Mouse (Mus musculus) layer of hippocampus, adult 18-20 months (tissue): ENCODE measurements around the gene Hyal4. TPM values are rescaled to one million over a fixed set of nuclear protein-coding genes. Genes with fewer than 3 reads are reported as not detected.
A peak's percentile ranks its signal among the peaks of the same experiment; 100 is the strongest.

Experiments
- DNase-seq, 2 experiments: peaks; one replicate each; pipeline ENCODE4 v3.0.0; 2022; ENCODE audit warnings: low spot score in 2 of 2
- long read RNA-seq: library from polyadenylated mRNA; stranded (forward); transcript quantifications from one replicate; pipeline ENCODE4 v2.0.0, GENCODE M21; 2021
- total RNA-seq, 2 experiments: library from RNA; stranded (reverse); gene quantifications; 2 replicates each; pipeline ENCODE4 v1.2.3; 2021

The Hyal4 gene
- total RNA-seq: not detected
- long read RNA-seq, partial matches to known transcripts: 0 of 1 reads
- long read RNA-seq, other reads (novel, unspliced or antisense): 1 of 1 reads

- no peak for DNase-seq
Measured at GRCm38 (mm10) chr6:24748029-24748428, at the start of gene Hyal4. Gene Hyal4 (plus strand): TSS chr6:24748329.

DNA sequence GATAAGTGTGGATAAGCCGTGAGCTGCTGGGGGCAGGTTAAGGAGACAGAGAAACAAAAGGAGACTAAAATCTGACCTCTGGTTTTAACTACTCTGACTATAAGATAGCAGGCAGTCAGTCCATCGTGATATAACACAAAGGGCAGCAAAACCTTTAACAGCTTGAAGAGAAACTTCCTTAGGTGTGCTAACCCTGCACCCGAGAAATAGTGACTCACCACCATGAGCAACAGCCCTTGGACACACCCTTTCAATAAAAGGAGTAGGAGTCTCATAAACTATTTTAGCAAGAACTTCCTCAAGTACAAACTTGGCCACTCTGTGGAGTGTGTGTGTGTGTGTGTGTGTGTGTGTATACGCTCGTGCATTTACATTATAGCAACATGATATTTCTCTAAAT is 41.0 kb upstream of the Hyal4 start:
- no peak for DNase-seq

GRCm38 (mm10) chr6:24707499-24707898 is 40.6 kb upstream of the Hyal4 start:
- no peak for DNase-seq

- DNase-seq: peak; percentile 9 to 63
Measured at GRCm38 (mm10) chr6:24721317-24722099, 26.6 kb upstream of the Hyal4 start.

DNA sequence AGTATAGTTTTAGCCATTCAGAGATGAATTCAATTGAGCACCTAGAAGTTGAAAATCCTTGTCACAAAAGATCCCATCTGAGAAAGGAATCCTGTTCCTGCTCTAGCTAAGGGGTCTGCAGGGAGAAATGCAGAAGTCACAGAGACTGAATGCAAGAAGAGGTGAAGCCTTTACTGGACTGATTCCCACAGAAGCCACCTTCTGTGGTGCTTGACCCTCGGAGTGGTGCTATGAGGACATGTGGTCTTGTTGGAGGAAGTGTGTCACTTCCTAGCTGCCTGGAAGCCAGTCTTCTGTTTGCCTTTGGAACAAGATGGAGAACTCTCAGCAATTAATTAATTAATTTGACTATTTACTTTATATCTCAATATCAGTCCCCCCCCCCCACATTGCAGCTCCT is 20.0 kb upstream of the Hyal4 start:
- no peak for DNase-seq

DNA sequence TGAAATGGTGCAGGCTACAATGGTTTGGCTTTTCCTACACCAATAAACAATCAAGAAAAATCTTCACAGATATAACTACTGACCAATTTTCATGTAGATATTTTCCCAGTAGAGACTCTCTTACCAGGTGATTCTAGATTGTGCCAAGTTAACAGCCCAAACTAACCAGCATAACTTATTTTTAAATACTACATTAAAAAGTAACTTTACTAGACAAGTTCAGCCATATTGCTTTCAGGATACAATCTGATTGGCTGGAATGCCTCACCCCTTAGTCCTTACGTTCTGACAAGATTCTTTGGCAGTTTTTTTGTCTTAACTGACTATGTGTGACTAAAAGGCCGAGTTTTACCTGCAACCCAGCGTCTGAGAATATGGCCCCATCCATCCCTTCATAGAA is 15.2 kb upstream of the Hyal4 start, which contains the start of gene Hyal6:
Gene Hyal6, plus strand, starts transcription at position 301 of the 400 bp plus-strand sequence.
- DNase-seq: no peak

DNA sequence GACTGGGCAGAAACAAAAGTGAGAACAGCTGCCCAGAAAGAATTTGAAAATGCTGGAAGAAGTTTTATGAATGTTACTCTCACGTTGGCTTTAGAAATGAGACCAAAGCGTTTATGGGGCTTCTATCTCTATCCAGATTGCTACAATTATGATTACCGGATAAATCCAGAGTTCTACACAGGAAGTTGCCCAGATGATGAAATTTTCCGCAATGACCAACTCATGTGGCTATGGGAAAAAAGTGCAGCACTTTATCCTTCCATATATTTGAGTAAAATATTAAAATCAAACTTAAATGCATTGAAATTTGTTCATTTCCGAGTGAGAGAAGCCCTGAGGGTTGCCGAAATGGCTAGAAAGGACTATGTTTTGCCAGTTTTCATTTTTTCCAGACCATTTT is 13.6 kb upstream of the Hyal4 start:
- DNase-seq: no peak

GRCm38 (mm10) chr6:24759281-24759680 is 11.2 kb downstream of the Hyal4 start:
- DNase-seq: no peak

DNA sequence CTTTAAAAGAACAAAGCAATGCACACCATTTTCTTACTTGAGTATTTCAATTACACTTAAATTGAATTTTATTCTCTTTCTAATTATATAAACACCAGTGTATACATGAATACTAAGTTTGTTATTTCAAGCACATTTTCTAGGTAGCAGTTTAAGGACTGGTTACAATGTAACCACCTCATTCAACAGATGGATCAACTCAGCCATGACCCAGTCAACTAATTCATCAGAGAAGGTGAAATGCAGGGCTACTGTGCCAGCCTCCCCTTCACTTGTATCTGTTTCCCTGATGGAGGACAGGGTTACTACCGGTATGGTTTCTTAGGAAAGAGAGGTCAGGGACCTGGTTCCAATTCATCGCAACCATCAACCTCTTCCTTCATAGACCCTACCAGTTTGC is 18.1 kb downstream of the Hyal4 start:
- DNase-seq: no peak

DNA sequence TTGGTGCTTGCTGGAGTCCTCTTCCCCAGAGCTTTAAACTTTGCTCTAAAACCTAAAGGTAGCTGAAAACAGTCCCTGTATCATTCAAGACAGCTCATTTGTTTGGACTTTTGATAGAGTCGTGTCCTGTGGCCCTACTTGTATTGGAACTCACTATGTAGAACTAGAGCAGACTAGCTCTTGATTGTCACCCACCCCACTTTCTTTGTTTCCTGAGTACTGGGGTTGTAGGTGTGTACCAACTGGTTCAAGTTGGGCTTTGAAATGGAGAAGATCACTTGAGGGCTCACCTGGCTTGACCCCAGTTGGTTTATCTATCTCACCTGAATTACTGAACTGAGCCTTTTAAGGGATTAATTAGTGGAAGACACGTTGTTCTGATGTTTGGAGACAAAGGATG is 31.1 kb downstream of the Hyal4 start:
- no peak for DNase-seq

DNA sequence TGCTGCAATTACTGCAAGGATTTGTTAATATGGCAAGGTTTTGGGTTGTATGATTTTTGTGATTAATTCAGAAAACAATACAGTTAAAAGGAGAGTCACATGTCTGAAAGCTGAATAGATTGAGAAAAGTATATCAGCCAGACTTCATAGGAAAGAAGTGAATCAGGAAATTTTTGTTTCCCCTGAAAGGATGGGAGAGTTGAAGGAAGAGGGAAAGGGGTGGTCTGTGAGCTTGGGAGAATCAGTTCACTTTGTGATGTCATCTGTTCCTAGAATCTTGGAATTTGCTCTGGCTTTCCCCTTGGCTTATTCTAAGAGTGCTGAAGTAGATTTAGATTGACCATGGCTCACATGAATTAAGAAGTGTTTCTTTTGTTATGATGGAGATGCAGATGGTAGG is 42.8 kb downstream of the Hyal4 start, which contains the start of gene Spam1:
Gene Spam1, plus strand, starts transcription at position 301 of the 400 bp plus-strand sequence.
- DNase-seq: no peak

Other genes with a start within 250 kb of the Hyal4 start
- gene Iqub, start 233.3 kb upstream of the Hyal4 start, total RNA-seq: 1 to 10 TPM; 2.2 to 2.4 TPM
- 100 to 1,000 TPM; 290 to 317 TPM for gene Ndufa5, start 220.3 kb upstream of the Hyal4 start, total RNA-seq
- gene Asb15, start 220.2 kb upstream of the Hyal4 start, total RNA-seq: not detected
- gene Lmod2, start 150.6 kb upstream of the Hyal4 start, total RNA-seq: not detected
- gene Wasl, start 83.3 kb upstream of the Hyal4 start, total RNA-seq: 100 to 1,000 TPM; 144 to 162 TPM
- gene Hyal6, start 15.1 kb upstream of the Hyal4 start, total RNA-seq: not detected
- not detected for gene Spam1, start 42.9 kb downstream of the Hyal4 start, total RNA-seq
- not detected for gene Hyal5, start 109.7 kb downstream of the Hyal4 start, total RNA-seq
- 10 to 100 TPM; 48.4 to 49.6 TPM for gene Tmem229a, start 208.0 kb downstream of the Hyal4 start, total RNA-seq